Mouse (Mus musculus): ENCODE results near the gene Rabl6. TPM values are rescaled to one million over a fixed set of nuclear protein-coding genes. Genes with fewer than 3 reads are reported as not detected.

Rabl6 gene
- 78.3 and 80.8 TPM in 2 replicates for polyA plus RNA-seq (2016; fragmentation: Nextera tagmentation; extraction: Ambion mirVana)

- H3K9me3 ChIP-seq: no peaks in the 10 kb centered on the region
- H3K27me3 ChIP-seq (ENCODE audit: poor library complexity, severe bottlenecking): peaks cover 39% of the 10 kb centered on the region
- H3K4me3 ChIP-seq: peak within 1 kb of the TSS; percentile 99
- under 1% methylated on average over 80 of the region's 80 CpGs for WGBS
- H3K4me1 ChIP-seq: peaks cover 24% of the 10 kb centered on the region
- peak within 1 kb of the TSS; percentile 98 for H3K27ac ChIP-seq
- DNase-seq (ENCODE audit: extremely low spot score, low spot score): peak; percentile 83
- peaks cover 24% of the 10 kb centered on the region for H3K36me3 ChIP-seq (replicated peaks)
Measured at GRCm38 (mm10) chr2:25607761-25608622, at the start of gene Rabl6. TSS of gene Rabl6 (minus strand) at chr2:25608521.

GRCm38 (mm10) chr2:25657652-25658051 is 49.3 kb upstream of the Rabl6 start, which contains the start of gene Lcn5:
TSS of gene Lcn5 (plus strand) at chr2:25657952.
- DNase-seq (ENCODE audit: extremely low spot score, low spot score): no peak
- Histone ChIP-seq H3K27me3 (ENCODE audit: poor library complexity, severe bottlenecking) (no peaks in the 10 kb centered on the region), H3K9me3 (no peaks in the 10 kb centered on the region), H3K36me3 (replicated peaks) (no peaks in the 10 kb centered on the region), H3K27ac (no peak within 1 kb of the TSS), H3K4me3 (no peak within 1 kb of the TSS), H3K4me1 (no peaks in the 10 kb centered on the region)

GRCm38 (mm10) chr2:25657246-25657645 is 48.9 kb upstream of the Rabl6 start:
- Histone ChIP-seq H3K9me3 (no peaks in the 10 kb centered on the region), H3K4me1 (no peaks in the 10 kb centered on the region), H3K27me3 (ENCODE audit: poor library complexity, severe bottlenecking) (no peaks in the 10 kb centered on the region), H3K36me3 (replicated peaks) (no peaks in the 10 kb centered on the region), H3K27ac (no peak overlapping the region), H3K4me3 (no peak overlapping the region)
- WGBS: 91% methylated on average over 4 of the region's 4 CpGs
- DNase-seq (ENCODE audit: extremely low spot score, low spot score): no peak

- 80% methylated on average over 4 of the region's 4 CpGs for WGBS
- no peak for DNase-seq (ENCODE audit: extremely low spot score, low spot score)
- H3K9me3 ChIP-seq: no peaks in the 10 kb centered on the region
- no peaks in the 10 kb centered on the region for H3K36me3 ChIP-seq (replicated peaks)
- H3K27ac ChIP-seq: no peak overlapping the region
- no peaks in the 10 kb centered on the region for H3K27me3 ChIP-seq (ENCODE audit: poor library complexity, severe bottlenecking)
- H3K4me3 ChIP-seq: no peak overlapping the region
- H3K4me1 ChIP-seq: no peaks in the 10 kb centered on the region
Measured at GRCm38 (mm10) chr2:25656691-25657090, 48.4 kb upstream of the Rabl6 start.

GRCm38 (mm10) chr2:25654502-25654901 is 46.2 kb upstream of the Rabl6 start:
- 74% methylated on average over 1 of the region's 1 CpGs for WGBS
- no peaks in the 10 kb centered on the region for H3K36me3 ChIP-seq (replicated peaks)
- H3K27ac ChIP-seq: no peak overlapping the region
- no peaks in the 10 kb centered on the region for H3K27me3 ChIP-seq (ENCODE audit: poor library complexity, severe bottlenecking)
- H3K9me3 ChIP-seq: no peaks in the 10 kb centered on the region
- no peaks in the 10 kb centered on the region for H3K4me1 ChIP-seq
- DNase-seq (ENCODE audit: extremely low spot score, low spot score): no peak
- no peak overlapping the region for H3K4me3 ChIP-seq

- H3K36me3 ChIP-seq (replicated peaks): no peaks in the 10 kb centered on the region
- H3K9me3 ChIP-seq: no peaks in the 10 kb centered on the region
- DNase-seq (ENCODE audit: extremely low spot score, low spot score): no peak
- H3K27me3 ChIP-seq (ENCODE audit: poor library complexity, severe bottlenecking): no peaks in the 10 kb centered on the region
- 85% methylated on average over 2 of the region's 2 CpGs for WGBS
- no peak within 1 kb of the TSS for H3K4me3 ChIP-seq
- H3K4me1 ChIP-seq: no peaks in the 10 kb centered on the region
- no peak within 1 kb of the TSS for H3K27ac ChIP-seq
Measured at GRCm38 (mm10) chr2:25652902-25653301, 44.6 kb upstream of the Rabl6 start, which contains the start of gene Lcn8. TSS of gene Lcn8 (plus strand) at chr2:25653120.

GRCm38 (mm10) chr2:25639890-25640289 is 31.6 kb upstream of the Rabl6 start:
- WGBS: 16% methylated on average over 6 of the region's 6 CpGs
- H3K27ac ChIP-seq: no peak overlapping the region
- H3K27me3 ChIP-seq (ENCODE audit: poor library complexity, severe bottlenecking): no peaks in the 10 kb centered on the region
- H3K9me3 ChIP-seq: no peaks in the 10 kb centered on the region
- H3K4me1 ChIP-seq: no peaks in the 10 kb centered on the region
- H3K36me3 ChIP-seq (replicated peaks): no peaks in the 10 kb centered on the region
- DNase-seq (ENCODE audit: extremely low spot score, low spot score): peak; percentile 47
- H3K4me3 ChIP-seq: no peak overlapping the region

GRCm38 (mm10) chr2:25634046-25634445 is 25.7 kb upstream of the Rabl6 start:
- WGBS: 38% methylated on average over 1 of the region's 1 CpGs
- H3K9me3 ChIP-seq: no peaks in the 10 kb centered on the region
- H3K27ac ChIP-seq: no peak overlapping the region
- H3K27me3 ChIP-seq (ENCODE audit: poor library complexity, severe bottlenecking): no peaks in the 10 kb centered on the region
- H3K36me3 ChIP-seq (replicated peaks): no peaks in the 10 kb centered on the region
- DNase-seq (ENCODE audit: extremely low spot score, low spot score): no peak
- no peak overlapping the region for H3K4me3 ChIP-seq
- no peaks in the 10 kb centered on the region for H3K4me1 ChIP-seq

- 89% methylated on average over 3 of the region's 3 CpGs for WGBS
- H3K27me3 ChIP-seq (ENCODE audit: poor library complexity, severe bottlenecking): no peaks in the 10 kb centered on the region
- no peaks in the 10 kb centered on the region for H3K36me3 ChIP-seq (replicated peaks)
- no peak overlapping the region for H3K27ac ChIP-seq
- H3K4me1 ChIP-seq: peaks cover 2% of the 10 kb centered on the region
- no peak overlapping the region for H3K4me3 ChIP-seq
- DNase-seq (ENCODE audit: extremely low spot score, low spot score): no peak
- no peaks in the 10 kb centered on the region for H3K9me3 ChIP-seq
Measured at GRCm38 (mm10) chr2:25633616-25634015, 25.3 kb upstream of the Rabl6 start.

- Histone ChIP-seq H3K27me3 (ENCODE audit: poor library complexity, severe bottlenecking) (no peaks in the 10 kb centered on the region), H3K4me3 (no peak overlapping the region), H3K27ac (no peak overlapping the region), H3K9me3 (no peaks in the 10 kb centered on the region), H3K36me3 (replicated peaks) (no peaks in the 10 kb centered on the region), H3K4me1 (peaks cover 5% of the 10 kb centered on the region)
- DNase-seq (ENCODE audit: extremely low spot score, low spot score): no peak
- 51% methylated on average over 4 of the region's 4 CpGs for WGBS
Measured at GRCm38 (mm10) chr2:25628738-25629137, 20.4 kb upstream of the Rabl6 start.

GRCm38 (mm10) chr2:25627811-25628210 is 19.5 kb upstream of the Rabl6 start, which contains the start of gene Fcna:
TSS of gene Fcna (minus strand) at chr2:25628030.
- H3K27ac ChIP-seq: no peak within 1 kb of the TSS
- WGBS: 87% methylated on average over 6 of the region's 6 CpGs
- H3K4me1 ChIP-seq: peaks cover 5% of the 10 kb centered on the region

GRCm38 (mm10) chr2:25625986-25626385 is 17.7 kb upstream of the Rabl6 start:
- Histone ChIP-seq H3K27ac (no peak overlapping the region), H3K36me3 (replicated peaks) (no peaks in the 10 kb centered on the region), H3K4me1 (peaks cover 16% of the 10 kb centered on the region), H3K4me3 (no peak overlapping the region), H3K27me3 (ENCODE audit: poor library complexity, severe bottlenecking) (no peaks in the 10 kb centered on the region), H3K9me3 (no peaks in the 10 kb centered on the region)
- no peak for DNase-seq (ENCODE audit: extremely low spot score, low spot score)
- WGBS: 80% methylated on average over 5 of the region's 5 CpGs

More at GRCm38 (mm10) chr2:25627811-25628210, 19.5 kb upstream of the Rabl6 start, which contains the start of gene Fcna:
- H3K36me3 ChIP-seq (replicated peaks): no peaks in the 10 kb centered on the region
- DNase-seq (ENCODE audit: extremely low spot score, low spot score): no peak
- no peaks in the 10 kb centered on the region for H3K9me3 ChIP-seq
- H3K4me3 ChIP-seq: no peak within 1 kb of the TSS
- no peaks in the 10 kb centered on the region for H3K27me3 ChIP-seq (ENCODE audit: poor library complexity, severe bottlenecking)
